Mouse (Mus musculus): ENCODE measurements at regions not wholly inside any gene's neighbourhood (a gene's known extent, or its start where the extent isn't known, plus 50 kb on each side); places are given as distances from the start of the nearest gene placed in this dataset.
A peak's percentile ranks its signal among the peaks of the same experiment; 100 is the strongest.

- Histone ChIP-seq H3K4me2 (replicated peaks) (no peak overlapping the region), H3K36me3 (no peaks in the 10 kb centered on the region), H3K9me3 (replicated peaks) (no peaks in the 10 kb centered on the region), H3K9ac (no peak overlapping the region), H3K4me1 (peaks cover 23% of the 10 kb centered on the region), H3K27ac (replicated peaks) (no peak overlapping the region), H3K4me3 (replicated peaks) (no peak overlapping the region), H3K27me3 (no peaks in the 10 kb centered on the region)
- ATAC-seq (ENCODE audit: insufficient number of reproducible peaks, low FRiP score, low TSS enrichment, low read depth): no peak
- WGBS: 90% methylated on average over 2 of the region's 2 CpGs
Observed at GRCm38 (mm10) chr9:115389082-115389481, 78.9 kb upstream of the Stt3b start.

GRCm38 (mm10) chr9:115390880-115391281, 80.7 kb upstream of the Stt3b start:
- Histone ChIP-seq H3K36me3 (no peaks in the 10 kb centered on the region), H3K27me3 (no peaks in the 10 kb centered on the region), H3K9ac (no peak overlapping the region), H3K9me3 (replicated peaks) (no peaks in the 10 kb centered on the region), H3K4me1 (peaks cover 23% of the 10 kb centered on the region), H3K4me2 (replicated peaks) (peak overlapping the region; percentile 13; the same call in 1 of the 2 replicates), H3K27ac (replicated peaks) (no peak overlapping the region), H3K4me3 (replicated peaks) (no peak overlapping the region; the same call in 1 of the 2 replicates)
- 8% methylated on average over 11 of the region's 11 CpGs for WGBS
- peak; percentile 73 for ATAC-seq (ENCODE audit: insufficient number of reproducible peaks, low FRiP score, low TSS enrichment, low read depth)

GRCm38 (mm10) chr9:115395511-115395910, 85.3 kb upstream of the Stt3b start:
- 91% methylated on average over 8 of the region's 8 CpGs for WGBS
- H3K4me2 ChIP-seq (replicated peaks): no peak overlapping the region
- no peak overlapping the region for H3K4me3 ChIP-seq (replicated peaks)
- no peaks in the 10 kb centered on the region for H3K36me3 ChIP-seq
- peaks cover 16% of the 10 kb centered on the region for H3K4me1 ChIP-seq
- no peak for ATAC-seq (ENCODE audit: insufficient number of reproducible peaks, low FRiP score, low TSS enrichment, low read depth)
- H3K27me3 ChIP-seq: no peaks in the 10 kb centered on the region
- H3K9me3 ChIP-seq (replicated peaks): no peaks in the 10 kb centered on the region
- no peak overlapping the region for H3K9ac ChIP-seq
- H3K27ac ChIP-seq (replicated peaks): no peak overlapping the region

- WGBS: 93% methylated on average over 6 of the region's 6 CpGs
- H3K9me3 ChIP-seq (replicated peaks): no peaks in the 10 kb centered on the region
- H3K36me3 ChIP-seq: no peaks in the 10 kb centered on the region
- H3K4me3 ChIP-seq (replicated peaks): no peak overlapping the region
- H3K27ac ChIP-seq (replicated peaks): no peak overlapping the region
- H3K4me1 ChIP-seq: peaks cover 12% of the 10 kb centered on the region; the same call in 1 of the 2 replicates
- H3K27me3 ChIP-seq: no peaks in the 10 kb centered on the region
- H3K4me2 ChIP-seq (replicated peaks): no peak overlapping the region
- no peak overlapping the region for H3K9ac ChIP-seq
- no peak for ATAC-seq (ENCODE audit: insufficient number of reproducible peaks, low FRiP score, low TSS enrichment, low read depth)
Observed at GRCm38 (mm10) chr9:115400461-115400860, 90.2 kb upstream of the Stt3b start.

DNA sequence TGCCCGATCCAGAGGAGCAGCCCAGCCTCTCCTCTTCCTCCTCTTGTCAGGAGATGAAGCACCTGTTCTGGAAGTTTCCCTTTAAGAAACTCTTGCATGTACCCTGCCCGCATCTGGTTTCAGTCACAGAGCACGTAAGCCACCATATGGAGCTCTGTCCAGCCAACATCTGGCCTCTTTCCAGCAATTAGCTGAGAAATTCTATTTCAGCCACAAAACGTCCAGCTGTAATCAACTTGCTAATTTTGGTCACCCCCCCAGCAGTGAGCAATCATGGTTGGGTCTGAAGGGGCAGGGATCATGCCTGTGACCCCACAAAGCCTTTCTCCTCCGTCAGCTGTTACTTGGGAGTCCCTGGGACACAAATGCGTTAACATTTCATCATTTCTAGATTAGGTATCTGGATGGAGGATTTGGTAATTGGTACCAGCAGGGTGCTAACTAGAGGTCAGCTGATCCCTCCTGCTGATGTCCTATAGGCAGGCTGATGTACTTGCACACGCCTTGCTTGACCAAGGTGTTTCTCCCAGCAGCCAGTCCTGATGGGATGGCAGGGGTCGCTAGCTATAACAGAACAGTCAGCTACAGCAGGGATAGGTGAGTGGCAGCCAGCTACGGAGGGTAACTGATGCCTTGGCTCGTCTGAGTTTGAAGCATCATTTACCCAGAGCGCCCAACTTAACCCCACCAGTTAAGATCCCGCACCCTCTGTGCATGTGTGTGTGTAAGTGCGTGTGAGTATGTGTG, 91.4 kb upstream of the Stt3b start:
- no peak overlapping the region for H3K9ac ChIP-seq
- no peak overlapping the region for H3K27ac ChIP-seq (replicated peaks)
- no peaks in the 10 kb centered on the region for H3K27me3 ChIP-seq
- no peaks in the 10 kb centered on the region for H3K9me3 ChIP-seq (replicated peaks)
- no peak; the same call in 1 of the 2 replicates for ATAC-seq (ENCODE audit: insufficient number of reproducible peaks, low FRiP score, low TSS enrichment, low read depth)
- H3K36me3 ChIP-seq: no peaks in the 10 kb centered on the region
- H3K4me2 ChIP-seq (replicated peaks): no peak overlapping the region
- no peak overlapping the region for H3K4me3 ChIP-seq (replicated peaks)
- H3K4me1 ChIP-seq: peaks cover 12% of the 10 kb centered on the region; the same call in 1 of the 2 replicates
- WGBS: 48% methylated on average over 13 of the region's 13 CpGs

DNA sequence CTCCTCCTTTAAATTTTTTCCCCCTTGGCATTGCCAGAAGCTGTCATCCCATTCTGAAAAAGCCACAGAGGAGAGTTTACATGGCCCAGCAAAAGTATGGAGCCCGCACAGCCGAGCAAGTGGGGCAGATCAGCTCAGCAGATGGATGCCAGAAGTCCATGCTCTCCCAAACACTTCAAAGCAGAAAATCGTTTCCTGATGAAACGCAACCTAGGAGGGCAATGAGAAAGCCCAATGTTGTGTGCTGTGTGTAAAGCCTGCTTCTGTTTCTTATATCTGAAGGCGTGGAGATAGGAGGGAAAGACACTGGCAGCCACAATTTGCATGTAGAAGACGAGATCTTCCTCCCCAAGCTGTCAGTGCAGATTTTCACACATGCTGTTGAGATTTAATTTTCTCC, 92.4 kb upstream of the Stt3b start:
- 30% methylated on average over 6 of the region's 6 CpGs for WGBS
- Histone ChIP-seq H3K4me2 (replicated peaks) (no peak overlapping the region), H3K27me3 (no peaks in the 10 kb centered on the region), H3K9me3 (replicated peaks) (no peaks in the 10 kb centered on the region), H3K36me3 (no peaks in the 10 kb centered on the region), H3K27ac (replicated peaks) (no peak overlapping the region), H3K4me1 (peaks cover 14% of the 10 kb centered on the region; the same call in 1 of the 2 replicates), H3K9ac (no peak overlapping the region), H3K4me3 (replicated peaks) (no peak overlapping the region)
- no peak for ATAC-seq (ENCODE audit: insufficient number of reproducible peaks, low FRiP score, low TSS enrichment, low read depth)

GRCm38 (mm10) chr9:115403354-115403968, 93.2 kb upstream of the Stt3b start:
- no peak overlapping the region for H3K9ac ChIP-seq
- no peaks in the 10 kb centered on the region for H3K9me3 ChIP-seq (replicated peaks)
- no peak overlapping the region for H3K27ac ChIP-seq (replicated peaks)
- no peaks in the 10 kb centered on the region for H3K36me3 ChIP-seq
- WGBS: 79% methylated on average over 7 of the region's 7 CpGs
- ATAC-seq (ENCODE audit: insufficient number of reproducible peaks, low FRiP score, low TSS enrichment, low read depth): no peak
- no peak overlapping the region for H3K4me2 ChIP-seq (replicated peaks)
- no peak overlapping the region for H3K4me3 ChIP-seq (replicated peaks)
- H3K27me3 ChIP-seq: no peaks in the 10 kb centered on the region
- H3K4me1 ChIP-seq: peaks cover 14% of the 10 kb centered on the region; the same call in 1 of the 2 replicates

- Histone ChIP-seq H3K36me3 (no peaks in the 10 kb centered on the region), H3K27me3 (no peaks in the 10 kb centered on the region), H3K27ac (replicated peaks) (no peak overlapping the region), H3K4me2 (replicated peaks) (no peak overlapping the region), H3K9me3 (replicated peaks) (no peaks in the 10 kb centered on the region), H3K4me1 (0 out of 2 replicates have a peak, but pooled peaks cover 3% of the 10 kb centered on the region), H3K4me3 (replicated peaks) (no peak overlapping the region), H3K9ac (no peak overlapping the region)
- no peak for ATAC-seq (ENCODE audit: insufficient number of reproducible peaks, low FRiP score, low TSS enrichment, low read depth)
- 88% methylated on average over 21 of the region's 21 CpGs for WGBS
Observed at GRCm38 (mm10) chr9:115407901-115408470, 97.8 kb upstream of the Stt3b start.

DNA sequence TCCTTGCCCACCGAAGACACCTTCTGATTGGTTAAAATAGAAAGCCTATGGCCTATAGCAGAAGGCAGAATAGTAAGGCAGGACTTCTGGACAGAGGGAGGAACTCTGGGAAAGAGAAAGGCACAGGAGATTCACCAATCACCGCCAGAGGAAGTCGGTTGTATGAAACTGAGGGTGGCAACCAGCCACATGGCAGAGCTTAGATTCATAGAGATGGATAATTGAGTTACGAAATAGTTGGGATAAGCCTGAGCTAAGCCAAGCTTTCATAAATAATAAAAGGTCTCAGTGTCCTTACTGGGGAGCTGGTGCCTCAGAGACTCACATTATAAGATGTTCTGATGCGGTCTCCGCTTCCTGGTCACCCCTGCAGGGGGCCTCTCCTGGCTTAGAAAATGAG, 98.7 kb upstream of the Stt3b start:
- Histone ChIP-seq H3K27ac (replicated peaks) (no peak overlapping the region), H3K9ac (no peak overlapping the region), H3K4me1 (0 out of 2 replicates have a peak, but pooled peaks cover 3% of the 10 kb centered on the region), H3K9me3 (replicated peaks) (no peaks in the 10 kb centered on the region), H3K4me2 (replicated peaks) (no peak overlapping the region), H3K27me3 (no peaks in the 10 kb centered on the region), H3K36me3 (no peaks in the 10 kb centered on the region), H3K4me3 (replicated peaks) (no peak overlapping the region)
- no peak for ATAC-seq (ENCODE audit: insufficient number of reproducible peaks, low FRiP score, low TSS enrichment, low read depth)
- 76% methylated on average over 6 of the region's 6 CpGs for WGBS

DNA sequence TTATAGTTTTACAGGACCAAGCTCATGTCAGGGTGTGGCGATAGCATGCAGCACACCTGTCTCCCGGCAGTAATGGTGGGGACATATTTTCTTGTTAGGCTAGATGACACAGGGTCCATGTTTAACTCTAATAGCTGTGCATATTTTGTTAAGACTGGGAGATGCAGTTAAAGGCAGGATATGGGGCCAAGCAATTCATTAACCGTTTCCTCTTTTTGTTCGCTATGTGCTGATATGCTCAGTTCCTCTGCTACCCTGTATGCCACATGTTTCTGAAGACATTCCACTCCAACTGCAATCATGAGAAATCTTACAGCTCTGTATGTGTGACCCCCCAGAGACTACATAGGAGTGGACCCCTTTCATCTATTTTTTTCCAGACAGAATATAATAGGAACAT, 104.0 kb upstream of the Stt3b start:
- WGBS: 87% methylated on average over 4 of the region's 4 CpGs
- H3K4me2 ChIP-seq (replicated peaks): no peak overlapping the region

DNA sequence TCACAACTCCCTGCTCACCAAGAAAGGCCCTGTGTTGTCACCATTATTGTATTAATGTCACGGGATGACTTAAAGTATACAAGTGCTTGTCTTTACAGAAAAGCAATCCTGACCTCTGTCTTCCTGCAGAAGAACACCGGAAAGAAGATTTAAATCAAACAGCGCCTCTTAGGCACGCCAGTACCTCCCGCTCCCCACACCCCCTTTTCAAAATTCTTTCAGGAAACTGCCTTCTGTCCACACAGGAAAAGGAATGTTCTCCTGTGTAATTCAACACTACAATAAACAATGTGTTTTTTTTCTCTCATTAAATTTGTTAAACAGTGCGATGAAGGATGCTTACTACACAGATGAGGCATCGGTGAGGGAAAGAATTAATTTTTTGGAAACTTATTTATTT, 112.6 kb upstream of the Stt3b start:
- Histone ChIP-seq H3K36me3 (no peaks in the 10 kb centered on the region), H3K9me3 (replicated peaks) (no peaks in the 10 kb centered on the region), H3K27me3 (no peaks in the 10 kb centered on the region), H3K4me3 (replicated peaks) (no peak overlapping the region), H3K4me2 (replicated peaks) (no peak overlapping the region), H3K27ac (replicated peaks) (no peak overlapping the region), H3K4me1 (no peaks in the 10 kb centered on the region), H3K9ac (no peak overlapping the region)
- ATAC-seq (ENCODE audit: insufficient number of reproducible peaks, low FRiP score, low TSS enrichment, low read depth): no peak
- WGBS: 68% methylated on average over 7 of the region's 7 CpGs

More for the DNA sequence above, 104.0 kb upstream of the Stt3b start:
- Histone ChIP-seq H3K27me3 (no peaks in the 10 kb centered on the region), H3K27ac (replicated peaks) (no peak overlapping the region), H3K36me3 (no peaks in the 10 kb centered on the region), H3K4me1 (no peaks in the 10 kb centered on the region), H3K9me3 (replicated peaks) (no peaks in the 10 kb centered on the region), H3K9ac (no peak overlapping the region), H3K4me3 (replicated peaks) (no peak overlapping the region)
- no peak for ATAC-seq (ENCODE audit: insufficient number of reproducible peaks, low FRiP score, low TSS enrichment, low read depth)

Data from embryonic facial prominence, embryonic 15.5 days (tissue).